Mouse (Mus musculus) spleen, adult 2 months (tissue): ENCODE results near the gene St6galnac3. TPM values are rescaled to one million over a fixed set of nuclear protein-coding genes. Genes with fewer than 3 reads are reported as not detected.
"Not testable (repeated sequence)": the region's sequence is repeated elsewhere in the genome, so short reads cannot be mapped to it uniquely, and the experiment has no call there.

ENCODE experiments used
- DNase-seq, 2 experiments: peaks; one replicate each; pipeline versions ENCODE4 v3.0.0 to v3.0.0-alpha.2; 2012 to 2021; ENCODE audit warnings: low spot score in 2 of 2, low read depth in 1 of 2
- H3K27ac ChIP-seq: fragments of 200-500 bp; 2 replicates; pipeline ENCODE4 v1.5.1; 2012; ENCODE audit warnings: low read length, inconsistent platforms; ENCODE audit not compliant: insufficient read depth
- H3K27me3 ChIP-seq: fragments of 200-500 bp; 2 replicates; pipeline ENCODE4 v1.6.1; 2012; ENCODE audit warnings: mild to moderate bottlenecking, moderate library complexity, low read length, inconsistent platforms; ENCODE audit not compliant: control insufficient read depth, insufficient read depth
- H3K36me3 ChIP-seq: fragments of 200-500 bp; 2 replicates; pipeline ENCODE4 v1.6.1; 2012; ENCODE audit warnings: mild to moderate bottlenecking, low read length, inconsistent platforms; ENCODE audit not compliant: control insufficient read depth, insufficient read depth
- H3K4me1 ChIP-seq: fragments of 200-500 bp; 2 replicates; pipeline ENCODE4 v1.6.1; 2011; ENCODE audit warnings: inconsistent platforms; ENCODE audit not compliant: control insufficient read depth, insufficient read depth, insufficient read length
- H3K4me3 ChIP-seq: fragments of 200-500 bp; 2 replicates; pipeline ENCODE4 v1.5.1; 2011; ENCODE audit warnings: mild to moderate bottlenecking, inconsistent platforms; ENCODE audit not compliant: insufficient read depth, insufficient read length; ENCODE audit errors: extremely low read depth
- CTCF ChIP-seq: fragments of 200-500 bp; IDR thresholded peaks from 2 replicates; pipeline ENCODE4 v1.5.1; 2011; ENCODE audit warnings: mild to moderate bottlenecking, inconsistent platforms; ENCODE audit not compliant: insufficient read depth, insufficient read length, insufficient replicate concordance; ENCODE audit errors: extremely low read depth
- POLR2A ChIP-seq: fragments of 200-500 bp; IDR thresholded peaks from 2 replicates; pipeline ENCODE4 v1.6.1; 2011; ENCODE audit warnings: low read depth, low read length, inconsistent platforms
- WGBS: fragments of 180-500 bp; shearing (Covaris S2); methylation state at CpG from one replicate; pipeline ENCODE4 v1.1.7; 2018; 5-methylcytosine and 5-hydroxymethylcytosine counted together
- polyA plus RNA-seq: library from polyadenylated mRNA; depleted of rRNA; stranded (reverse); fragments of >200 nt; gene quantifications from 2 replicates; pipeline ENCODE4 v1.2.3, GENCODE M21; 2012

Gene St6galnac3
- polyA plus RNA-seq, 1 experiment: 3.0 TPM

GRCm38 (mm10) chr3:153394751-153395150 lies 330.2 kb downstream of the St6galnac3 start:
- Histone ChIP-seq H3K27me3 (no peaks in the 10 kb centered on the region), H3K36me3 (no peaks in the 10 kb centered on the region), H3K27ac (no peak overlapping the region), H3K4me3 (no peak overlapping the region), H3K4me1 (no peaks in the 10 kb centered on the region)
- WGBS: 97% methylated on average over 4 of the region's 4 CpGs
- TF ChIP-seq POLR2A: no peak
- no peak for TF ChIP-seq CTCF
- no peak for DNase-seq

DNA sequence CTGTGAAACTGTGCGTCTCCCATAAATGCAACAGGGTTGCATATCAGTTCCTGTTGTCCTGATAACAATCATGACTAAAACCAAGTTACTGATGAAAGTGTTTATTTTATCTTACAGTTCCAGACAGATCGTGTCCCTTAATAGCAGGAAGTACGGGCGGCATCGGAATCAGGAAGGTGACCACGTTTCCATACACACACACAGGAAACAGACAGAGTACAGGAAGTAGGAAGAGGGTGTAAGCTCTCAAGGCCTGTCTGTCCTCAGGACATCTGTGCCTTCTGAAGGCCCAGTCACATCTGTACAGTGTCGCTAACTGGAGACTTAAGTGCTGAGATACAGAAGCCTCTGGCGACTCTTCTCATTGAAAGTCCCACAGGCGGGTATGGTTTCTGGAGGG lies 330.8 kb downstream of the St6galnac3 start:
- no peaks in the 10 kb centered on the region for H3K27me3 ChIP-seq
- WGBS: 89% methylated on average over 9 of the region's 9 CpGs
- H3K4me1 ChIP-seq: no peaks in the 10 kb centered on the region
- H3K4me3 ChIP-seq: no peak overlapping the region
- no peak for TF ChIP-seq POLR2A
- no peak for TF ChIP-seq CTCF
- no peak overlapping the region for H3K27ac ChIP-seq
- H3K36me3 ChIP-seq: no peaks in the 10 kb centered on the region
- no peak for DNase-seq

GRCm38 (mm10) chr3:153391451-153391850 lies 333.5 kb downstream of the St6galnac3 start:
- not testable (repeated sequence) for H3K27ac ChIP-seq, H3K4me3 ChIP-seq, DNase-seq, H3K4me1 ChIP-seq, H3K27me3 ChIP-seq, H3K36me3 ChIP-seq
- 94% methylated on average over 1 of the region's 1 CpGs for WGBS

DNA sequence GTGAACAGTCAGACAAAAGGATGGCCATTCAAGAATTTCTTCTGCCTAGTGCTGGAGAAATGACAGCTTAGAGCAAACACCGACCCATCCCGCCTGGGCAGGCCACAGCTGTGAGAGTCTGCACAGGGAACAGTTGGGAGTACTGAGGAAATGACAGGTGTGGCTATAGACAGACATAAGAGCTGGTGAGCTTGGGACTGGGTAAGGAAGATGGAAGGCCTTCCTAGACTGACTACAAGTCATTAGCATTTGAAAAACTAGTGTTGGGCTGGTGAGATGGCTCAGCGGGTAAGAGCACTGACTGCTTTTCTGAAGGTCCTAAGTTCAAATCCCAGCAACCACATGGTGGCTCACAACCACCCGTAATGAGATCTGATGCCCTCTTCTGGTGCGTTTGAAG lies 340.3 kb downstream of the St6galnac3 start:
- H3K36me3 ChIP-seq, H3K27ac ChIP-seq, H3K4me1 ChIP-seq, H3K27me3 ChIP-seq, H3K4me3 ChIP-seq, DNase-seq: not testable (repeated sequence)
- WGBS: 94% methylated on average over 5 of the region's 5 CpGs

- Histone ChIP-seq H3K27me3 (no peaks in the 10 kb centered on the region), H3K36me3 (no peaks in the 10 kb centered on the region), H3K4me3 (no peak overlapping the region), H3K4me1 (no peaks in the 10 kb centered on the region), H3K27ac (no peak overlapping the region)
- TF ChIP-seq CTCF: no peak
- TF ChIP-seq POLR2A: no peak
- no peak for DNase-seq
- WGBS: 98% methylated on average over 2 of the region's 2 CpGs
These were observed 341.3 kb downstream of the St6galnac3 start for GRCm38 (mm10) chr3:153383656-153384055.

DNA sequence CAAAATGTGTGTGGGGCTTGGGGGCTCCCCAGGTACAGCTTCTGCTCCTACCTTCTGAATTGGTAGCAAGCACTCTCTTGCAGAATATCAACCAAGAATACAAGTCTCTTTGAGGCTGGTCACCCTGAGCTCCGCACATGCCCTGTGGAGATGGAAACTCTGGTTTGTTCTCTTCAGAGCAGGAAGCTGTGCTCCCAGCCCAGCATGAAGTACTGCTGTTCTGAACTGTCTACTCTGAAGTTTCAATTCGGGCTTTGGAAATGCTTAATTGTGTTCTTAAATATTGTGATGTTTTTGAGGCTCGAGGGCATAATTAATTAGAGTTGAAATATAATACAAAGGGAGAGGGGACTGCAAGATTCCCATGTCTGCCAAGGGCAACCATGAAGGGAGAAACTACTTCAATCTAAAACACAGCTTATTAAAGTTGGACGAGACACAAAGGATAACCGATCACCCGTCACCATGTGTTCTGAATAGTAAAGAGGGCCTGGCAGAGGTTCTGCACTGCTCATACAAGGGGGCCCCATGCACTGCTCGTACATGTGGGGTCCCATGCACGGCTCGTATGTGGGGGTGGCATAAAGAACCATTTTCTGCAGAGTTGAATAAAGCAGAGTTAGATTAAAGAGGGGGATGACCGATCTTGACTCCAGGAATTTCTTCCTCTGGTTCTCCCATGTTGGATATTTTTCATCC lies 359.8 kb downstream of the St6galnac3 start:
- no peak overlapping the region for H3K27ac ChIP-seq
- no peaks in the 10 kb centered on the region for H3K27me3 ChIP-seq
- H3K4me1 ChIP-seq: no peaks in the 10 kb centered on the region
- no peaks in the 10 kb centered on the region for H3K36me3 ChIP-seq
- 90% methylated on average over 10 of the region's 10 CpGs for WGBS
- DNase-seq: no peak
- TF ChIP-seq POLR2A (no peak), CTCF (no peak)
- no peak overlapping the region for H3K4me3 ChIP-seq

- Histone ChIP-seq H3K27ac (no peak overlapping the region), H3K36me3 (no peaks in the 10 kb centered on the region), H3K4me1 (no peaks in the 10 kb centered on the region), H3K4me3 (no peak overlapping the region), H3K27me3 (no peaks in the 10 kb centered on the region)
- DNase-seq: no peak
- 96% methylated on average over 3 of the region's 3 CpGs for WGBS
- TF ChIP-seq POLR2A (no peak), CTCF (no peak)
These were observed 360.6 kb downstream of the St6galnac3 start for GRCm38 (mm10) chr3:153364366-153364765.
